Mouse (Mus musculus): ENCODE results near the gene Rabgap1l.

Gene Rabgap1l

DNA sequence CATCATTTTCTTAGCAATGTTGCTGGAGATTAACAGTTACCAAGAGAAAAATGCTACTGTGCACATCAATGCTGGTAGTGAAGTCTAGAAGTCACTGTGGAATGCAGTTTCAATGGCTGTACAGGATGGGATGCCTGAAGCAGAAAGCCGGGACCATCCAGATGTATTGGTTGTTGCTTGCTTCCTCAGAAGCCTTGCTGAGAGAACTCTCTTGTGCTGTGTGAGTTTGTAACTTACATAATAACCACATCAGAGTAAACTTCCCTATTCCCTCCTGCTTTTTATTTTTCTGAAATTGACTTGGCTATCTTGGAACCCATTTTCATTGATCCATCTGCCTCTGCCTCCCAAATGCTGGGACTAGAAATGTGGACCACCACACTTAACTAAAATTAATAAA lies 383.9 kb downstream of the Rabgap1l start:
- in situ Hi-C loops (cut with MboI; ENCODE audit: low sequenced_read_pairs) = loop anchor here (10.0 to 25.0 kb wide), 2 partner anchors 328 to 456 kb away; no protein-coding TSS in a partner anchor

GRCm38 (mm10) chr1:160408302-160408897 lies 384.6 kb downstream of the Rabgap1l start:
- in situ Hi-C loops (cut with MboI; ENCODE audit: low sequenced_read_pairs) = loop anchor here (10.0 to 25.0 kb wide), 2 partner anchors 329 to 456 kb away; no protein-coding TSS in a partner anchor

- in situ Hi-C loops (cut with MboI; ENCODE audit: low sequenced_read_pairs) = no loop called here
Measured at GRCm38 (mm10) chr1:160399428-160399827, 393.6 kb downstream of the Rabgap1l start.

GRCm38 (mm10) chr1:160397037-160397436 lies 396.0 kb downstream of the Rabgap1l start:
- in situ Hi-C loops (cut with MboI; ENCODE audit: low sequenced_read_pairs) = no loop called here

DNA sequence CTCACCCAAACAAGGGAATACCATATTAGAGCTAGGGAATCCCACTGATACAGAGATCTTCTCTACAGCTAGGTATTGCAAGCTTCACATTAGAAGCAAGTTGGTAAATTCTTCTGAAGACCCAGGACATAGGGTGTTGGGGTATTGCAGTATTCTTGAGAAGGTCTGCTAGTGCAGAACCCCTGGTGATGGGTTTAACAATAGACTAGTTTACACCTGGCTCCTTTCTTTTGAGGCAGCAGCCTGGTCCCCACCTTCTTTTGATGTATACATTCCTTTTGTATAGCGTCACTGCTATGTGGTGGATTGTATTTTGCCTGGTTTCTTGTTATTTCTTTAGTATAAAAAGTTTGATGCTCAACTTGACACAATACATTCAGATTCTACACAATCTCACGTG lies 405.6 kb downstream of the Rabgap1l start:
- in situ Hi-C loops (cut with MboI; ENCODE audit: low sequenced_read_pairs) = no loop called here

GRCm38 (mm10) chr1:160378367-160378766 lies 414.6 kb downstream of the Rabgap1l start:
- in situ Hi-C loops (cut with MboI; ENCODE audit: low sequenced_read_pairs) = loop anchor here (10.0 kb wide), 1 partner anchor 184 kb away; the partner anchor contains the start of gene Mrps14

GRCm38 (mm10) chr1:160377337-160378336 lies 415.4 kb downstream of the Rabgap1l start:
- in situ Hi-C loops (cut with MboI; ENCODE audit: low sequenced_read_pairs) = loop anchor here (10.0 kb wide), 1 partner anchor 183 kb away; the partner anchor contains the start of gene Mrps14

GRCm38 (mm10) chr1:160374490-160374889 lies 418.5 kb downstream of the Rabgap1l start:
- in situ Hi-C loops (cut with MboI; ENCODE audit: low sequenced_read_pairs) = loop anchor here (10.0 kb wide), 1 partner anchor 180 kb away; the partner anchor contains the start of gene Mrps14

DNA sequence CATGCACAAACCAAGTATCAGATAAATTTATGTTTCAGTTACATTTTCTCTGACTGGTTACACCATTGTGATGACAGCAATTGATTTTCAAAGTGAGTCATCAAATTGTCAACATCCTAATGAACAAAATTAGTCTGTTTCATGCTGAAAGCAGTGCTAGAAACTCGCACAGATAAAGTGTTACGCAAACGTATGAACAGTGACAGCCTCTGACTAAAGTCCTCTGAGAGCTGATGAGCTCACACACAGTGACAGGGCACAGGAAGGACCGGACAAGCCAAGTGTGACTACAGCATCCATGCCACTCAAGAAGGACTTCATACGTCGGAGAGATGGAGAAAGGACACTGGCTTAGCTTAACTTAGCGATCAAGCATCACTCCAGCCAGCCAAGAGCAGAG lies 419.7 kb downstream of the Rabgap1l start:
- in situ Hi-C loops (cut with MboI; ENCODE audit: low sequenced_read_pairs) = loop anchor here (10.0 kb wide), 1 partner anchor 179 kb away; the partner anchor contains the start of gene Mrps14

DNA sequence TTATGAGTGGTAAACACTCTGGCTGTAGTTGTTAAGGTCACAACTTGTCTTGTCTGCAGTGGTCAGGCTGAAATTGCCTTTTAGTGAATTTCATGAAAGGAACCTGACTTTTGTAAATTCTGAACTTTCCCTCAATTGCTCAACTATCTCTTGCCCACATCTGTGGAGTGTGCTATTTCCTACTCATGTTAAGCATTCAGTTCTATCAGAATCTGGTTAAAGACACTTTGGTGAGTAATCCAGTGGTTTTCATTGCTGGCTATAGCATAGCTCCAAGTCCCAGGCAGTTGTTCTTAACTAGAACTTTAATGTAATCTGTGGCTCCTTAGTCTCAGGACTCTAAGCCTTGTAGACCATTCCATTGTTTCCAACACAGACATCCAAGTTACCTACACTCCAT lies 421.3 kb downstream of the Rabgap1l start:
- in situ Hi-C loops (cut with MboI; ENCODE audit: low sequenced_read_pairs) = loop anchor here (10.0 kb wide), 1 partner anchor 177 kb away; the partner anchor contains the start of gene Mrps14

DNA sequence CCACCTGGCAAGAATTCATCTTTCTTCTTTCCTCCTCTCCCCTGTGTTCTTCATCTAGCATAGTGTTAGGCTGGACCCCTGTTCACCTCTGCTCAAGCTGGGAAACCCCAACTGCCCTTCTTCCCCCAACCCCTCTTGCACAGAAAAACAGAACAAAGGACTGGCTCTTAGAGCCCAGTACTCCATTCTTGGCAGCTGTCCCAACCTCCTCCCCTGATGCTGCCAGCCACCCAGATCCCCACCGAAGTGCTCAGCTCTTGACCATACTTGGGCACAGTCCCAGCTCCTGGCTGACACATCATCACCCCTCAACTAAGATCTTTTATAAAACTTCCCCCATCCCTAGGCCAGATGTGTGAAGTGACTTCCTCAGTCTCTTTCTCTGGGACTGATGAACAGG lies 422.5 kb downstream of the Rabgap1l start:
- in situ Hi-C loops (cut with MboI; ENCODE audit: low sequenced_read_pairs) = loop anchor here (10.0 kb wide), 1 partner anchor 176 kb away; the partner anchor contains the start of gene Mrps14

DNA sequence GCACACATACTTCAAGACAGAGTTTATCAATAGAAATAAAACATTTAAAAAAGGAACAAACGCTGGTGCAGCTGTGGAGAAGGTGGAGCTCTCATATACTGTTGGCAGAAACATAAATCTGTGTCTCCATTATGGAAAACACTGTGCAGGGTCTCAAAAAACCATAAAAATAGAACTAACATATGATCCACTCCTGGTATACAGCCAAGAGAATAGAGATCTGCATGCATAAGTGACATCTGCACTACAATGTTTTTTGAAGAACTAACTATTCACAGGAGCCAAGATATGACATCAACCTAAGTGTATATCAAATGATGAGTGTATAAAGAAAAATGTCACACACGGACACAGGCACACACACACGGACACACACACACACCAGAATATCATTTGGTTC lies 426.4 kb downstream of the Rabgap1l start:
- in situ Hi-C loops (cut with MboI; ENCODE audit: low sequenced_read_pairs) = no loop called here

- in situ Hi-C loops (cut with MboI; ENCODE audit: low sequenced_read_pairs) = no loop called here
Measured at GRCm38 (mm10) chr1:160357268-160357667, 435.7 kb downstream of the Rabgap1l start.

GRCm38 (mm10) chr1:160353732-160354455 lies 439.1 kb downstream of the Rabgap1l start:
- in situ Hi-C loops (cut with MboI; ENCODE audit: low sequenced_read_pairs) = no loop called here

DNA sequence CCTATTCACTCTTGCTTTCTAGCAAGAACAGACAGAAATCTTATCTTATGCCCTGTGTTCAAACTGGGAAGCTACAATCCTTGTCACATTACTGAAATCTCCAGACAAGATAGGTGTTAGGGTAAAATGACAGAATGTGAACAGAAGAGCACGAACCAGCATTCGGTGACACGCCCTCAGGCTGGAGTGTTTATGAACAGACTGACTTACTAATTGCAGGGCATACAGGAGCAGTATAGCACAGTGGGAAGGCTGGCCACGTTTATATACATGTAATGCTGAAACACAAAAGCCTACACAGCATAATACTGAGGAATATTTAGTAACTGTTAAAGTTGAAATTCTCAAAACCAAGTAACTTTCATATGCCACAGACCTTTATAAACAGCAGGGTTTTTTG lies 440.7 kb downstream of the Rabgap1l start:
- in situ Hi-C loops (cut with MboI; ENCODE audit: low sequenced_read_pairs) = no loop called here

- in situ Hi-C loops (cut with MboI; ENCODE audit: low sequenced_read_pairs) = no loop called here
Measured at GRCm38 (mm10) chr1:160351880-160352234, 441.2 kb downstream of the Rabgap1l start.

DNA sequence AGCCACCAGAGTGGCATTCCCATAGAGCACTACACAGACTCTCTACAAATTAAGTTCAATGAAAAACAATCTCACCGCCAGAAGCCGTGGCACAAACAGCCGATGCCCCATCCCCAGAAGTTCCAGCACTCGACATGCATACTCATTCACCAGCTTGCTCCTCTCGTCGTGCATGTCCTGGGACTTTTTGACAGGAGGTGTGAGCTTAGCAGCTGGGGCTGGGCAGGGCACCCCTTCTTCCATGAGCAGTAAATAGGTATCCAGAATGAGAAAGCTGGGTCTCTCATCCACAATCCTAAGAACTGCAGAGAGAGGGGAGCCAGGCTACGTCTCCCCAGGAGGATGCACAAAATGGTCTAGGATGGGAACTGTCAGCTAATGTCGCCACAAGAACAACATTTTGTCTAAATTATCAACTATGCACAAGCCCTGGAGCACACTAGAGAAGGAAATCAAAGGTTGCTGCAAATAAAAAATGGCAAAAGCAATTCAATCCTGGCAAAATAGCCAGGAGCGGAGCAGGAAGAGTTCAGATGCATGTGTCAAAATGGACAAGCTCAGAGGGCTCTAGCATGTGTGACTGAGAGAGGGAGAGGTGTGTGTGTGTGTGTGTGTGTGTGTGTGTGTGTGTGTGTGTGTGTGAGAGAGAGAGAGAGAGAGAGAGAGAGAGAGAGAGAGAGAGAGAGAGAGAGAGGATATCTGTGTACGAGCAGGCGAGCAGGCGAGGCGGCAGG lies 441.7 kb downstream of the Rabgap1l start:
- in situ Hi-C loops (cut with MboI; ENCODE audit: low sequenced_read_pairs) = no loop called here

DNA sequence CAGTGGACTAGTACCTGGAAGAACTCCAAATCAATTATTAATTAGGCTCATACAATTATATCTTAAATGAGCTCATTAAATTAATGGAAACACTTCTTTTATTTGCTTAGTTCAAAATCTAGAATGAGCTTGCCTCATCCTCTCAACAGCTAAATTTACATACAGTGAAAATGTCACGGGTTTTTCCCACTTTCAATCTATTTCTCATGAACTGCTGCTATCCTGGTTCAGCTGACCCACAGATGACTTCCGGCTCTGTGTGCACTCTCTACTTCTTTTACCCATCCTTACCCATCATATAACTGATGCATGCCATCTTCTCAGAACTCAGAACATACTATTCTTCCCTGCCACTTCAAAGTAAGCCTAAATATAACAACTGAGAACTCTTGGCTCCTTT lies 452.4 kb downstream of the Rabgap1l start:
- in situ Hi-C loops (cut with MboI; ENCODE audit: low sequenced_read_pairs) = no loop called here

DNA sequence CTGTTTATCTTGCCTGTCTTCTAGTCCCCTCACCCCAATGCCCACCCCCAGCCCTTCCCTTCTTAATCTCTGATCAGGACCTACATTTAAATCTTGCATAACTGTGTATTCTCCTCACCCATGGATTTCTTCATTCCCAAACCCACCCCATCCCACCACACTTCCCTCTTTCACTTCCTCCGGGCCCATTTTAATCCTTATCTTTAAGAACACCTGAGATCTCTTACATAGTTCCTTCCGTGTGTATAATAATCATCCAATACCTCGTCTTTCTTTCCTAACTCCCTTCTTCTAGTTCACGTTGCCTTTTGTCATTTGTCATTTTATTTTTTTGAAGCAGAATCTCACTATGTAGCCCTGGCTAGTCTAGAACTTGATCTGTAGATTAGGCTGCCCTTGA lies 453.6 kb downstream of the Rabgap1l start:
- in situ Hi-C loops (cut with MboI; ENCODE audit: low sequenced_read_pairs) = no loop called here

- in situ Hi-C loops (cut with MboI; ENCODE audit: low sequenced_read_pairs) = no loop called here
Measured at GRCm38 (mm10) chr1:160334791-160335190, 458.2 kb downstream of the Rabgap1l start.
